Mouse (Mus musculus) embryonic facial prominence, embryonic 10.5 days (tissue): ENCODE measurements around the gene Cst8. TPM values are rescaled to one million over a fixed set of nuclear protein-coding genes. Genes with fewer than 3 reads are reported as not detected.
"Not testable (repeated sequence)": the region's sequence is repeated elsewhere in the genome, so short reads cannot be mapped to it uniquely, and the experiment has no call there.

Source experiments
- DNase-seq: peaks from one replicate; pipeline ENCODE4 v3.0.0-alpha.2; 2017; ENCODE audit warnings: low spot score
- H3K27ac ChIP-seq: fragments of 300-500 bp; sonication (generic); replicated peaks from 2 replicates; pipeline ENCODE4 v1.5.1; 2016; ENCODE audit warnings: mild to moderate bottlenecking
- H3K27me3 ChIP-seq: fragments of 300-500 bp; sonication (generic); replicated peaks from 2 replicates; pipeline ENCODE4 v1.6.1; 2016; ENCODE audit warnings: low read depth, mild to moderate bottlenecking; ENCODE audit not compliant: poor library complexity, severe bottlenecking
- H3K36me3 ChIP-seq: fragments of 300-500 bp; sonication (generic); replicated peaks from 2 replicates; pipeline ENCODE4 v1.6.1; 2016; ENCODE audit warnings: mild to moderate bottlenecking, moderate library complexity
- H3K4me1 ChIP-seq: fragments of 300-500 bp; sonication (generic); 2 replicates; pipeline ENCODE4 v1.6.1; 2016
- H3K4me3 ChIP-seq: fragments of 300-500 bp; sonication (generic); 2 replicates; pipeline ENCODE4 v1.5.1; 2016; ENCODE audit warnings: mild to moderate bottlenecking, moderate library complexity
- H3K9me3 ChIP-seq: fragments of 300-500 bp; sonication (generic); 2 replicates; pipeline ENCODE4 v1.6.1; 2016; ENCODE audit warnings: mild to moderate bottlenecking
- WGBS: fragments of 180-500 bp; shearing (Covaris S2); methylation state at CpG from one replicate; pipeline ENCODE4 v1.1.7; 2016; 5-methylcytosine and 5-hydroxymethylcytosine counted together
- polyA plus RNA-seq: library from polyadenylated mRNA; unstranded; fragments of >200 nt; fragmentation: Nextera tagmentation; extraction: Ambion mirVana; gene quantifications from 2 replicates; pipeline ENCODE4 v1.2.1, GENCODE M21; 2016

Gene Cst8
- polyA plus RNA-seq, result not detected in 2 replicates

GRCm38 (mm10) chr2:148798485-148798884 is at the start of gene Cst8:
Gene Cst8 (plus strand): TSS chr2:148798785.
- Histone ChIP-seq H3K9me3 (no peaks in the 10 kb centered on the region), H3K27ac (no peak within 1 kb of the TSS), H3K4me1 (no peaks in the 10 kb centered on the region), H3K27me3 (no peaks in the 10 kb centered on the region), H3K36me3 (no peaks in the 10 kb centered on the region), H3K4me3 (no peak within 1 kb of the TSS)
- no peak for DNase-seq
- WGBS, result 89% methylated on average over 1 of the region's 1 CpGs

GRCm38 (mm10) chr2:148750058-148750457 is 48.5 kb upstream of the Cst8 start, which contains the start of gene Cstl1:
Gene Cstl1 (plus strand): TSS chr2:148750358.
- no peak for DNase-seq
- 83% methylated on average over 1 of the region's 1 CpGs for WGBS
- no peak within 1 kb of the TSS for H3K27ac ChIP-seq
- H3K27me3 ChIP-seq, result no peaks in the 10 kb centered on the region
- H3K9me3 ChIP-seq, result no peaks in the 10 kb centered on the region
- no peaks in the 10 kb centered on the region for H3K4me1 ChIP-seq
- no peaks in the 10 kb centered on the region for H3K36me3 ChIP-seq
- no peak within 1 kb of the TSS for H3K4me3 ChIP-seq

- 18% methylated on average over 15 of the region's 15 CpGs for WGBS
- no peaks in the 10 kb centered on the region for H3K36me3 ChIP-seq
- H3K27ac ChIP-seq, result no peak overlapping the region
- DNase-seq, result peak; percentile 67
- H3K4me3 ChIP-seq, result peak overlapping the region; percentile 46
- no peaks in the 10 kb centered on the region for H3K27me3 ChIP-seq
- H3K4me1 ChIP-seq, result no peaks in the 10 kb centered on the region
- no peaks in the 10 kb centered on the region for H3K9me3 ChIP-seq
Measured at GRCm38 (mm10) chr2:148751893-148752813, 46.4 kb upstream of the Cst8 start.

- no peak overlapping the region for H3K4me3 ChIP-seq
- no peaks in the 10 kb centered on the region for H3K27me3 ChIP-seq
- H3K27ac ChIP-seq, result no peak overlapping the region
- 74% methylated on average over 1 of the region's 1 CpGs for WGBS
- H3K36me3 ChIP-seq, result no peaks in the 10 kb centered on the region
- no peak for DNase-seq
- no peaks in the 10 kb centered on the region for H3K9me3 ChIP-seq
- no peaks in the 10 kb centered on the region for H3K4me1 ChIP-seq
Measured at GRCm38 (mm10) chr2:148754310-148754846, 44.2 kb upstream of the Cst8 start.

- H3K27me3 ChIP-seq, result no peaks in the 10 kb centered on the region
- H3K4me1 ChIP-seq, result no peaks in the 10 kb centered on the region
- H3K4me3 ChIP-seq, result no peak overlapping the region
- DNase-seq, result no peak
- H3K9me3 ChIP-seq, result no peaks in the 10 kb centered on the region
- H3K36me3 ChIP-seq, result no peaks in the 10 kb centered on the region
- no peak overlapping the region for H3K27ac ChIP-seq
- WGBS, result 88% methylated on average over 1 of the region's 1 CpGs
Measured at GRCm38 (mm10) chr2:148763648-148764388, 34.8 kb upstream of the Cst8 start.

GRCm38 (mm10) chr2:148771397-148771796 is 27.2 kb upstream of the Cst8 start, which contains the start of gene Cst11:
Gene Cst11 (minus strand): TSS chr2:148771497.
- WGBS, result 85% methylated on average over 4 of the region's 4 CpGs
- not testable (repeated sequence) for H3K4me1 ChIP-seq, H3K36me3 ChIP-seq, H3K27me3 ChIP-seq, H3K27ac ChIP-seq, H3K4me3 ChIP-seq, DNase-seq, H3K9me3 ChIP-seq

- no peak for DNase-seq
- Histone ChIP-seq H3K4me3 (no peak within 1 kb of the TSS), H3K9me3 (no peaks in the 10 kb centered on the region), H3K36me3 (no peaks in the 10 kb centered on the region), H3K27ac (no peak within 1 kb of the TSS), H3K27me3 (no peaks in the 10 kb centered on the region), H3K4me1 (no peaks in the 10 kb centered on the region)
- WGBS, result 6% methylated on average over 1 of the region's 1 CpGs
Measured at GRCm38 (mm10) chr2:148781709-148782108, 16.9 kb upstream of the Cst8 start, which contains the start of gene 8030411F24Rik. Gene 8030411F24Rik (plus strand): TSS chr2:148782009.

- Histone ChIP-seq H3K36me3 (no peaks in the 10 kb centered on the region), H3K9me3 (no peaks in the 10 kb centered on the region), H3K4me3 (no peak within 1 kb of the TSS), H3K4me1 (no peaks in the 10 kb centered on the region), H3K27me3 (no peaks in the 10 kb centered on the region), H3K27ac (no peak within 1 kb of the TSS)
- 90% methylated on average over 6 of the region's 6 CpGs for WGBS
- DNase-seq, result no peak
Measured at GRCm38 (mm10) chr2:148789142-148789541, 9.4 kb upstream of the Cst8 start, which contains the start of gene Cst12. Gene Cst12 (plus strand): TSS chr2:148789361.

- Histone ChIP-seq H3K27me3 (no peaks in the 10 kb centered on the region), H3K36me3 (no peaks in the 10 kb centered on the region), H3K27ac (no peak overlapping the region), H3K4me1 (no peaks in the 10 kb centered on the region), H3K4me3 (no peak overlapping the region), H3K9me3 (no peaks in the 10 kb centered on the region)
- DNase-seq, result no peak
- 68% methylated on average over 3 of the region's 3 CpGs for WGBS
Measured at GRCm38 (mm10) chr2:148801491-148801921, 2.9 kb downstream of the Cst8 start.

GRCm38 (mm10) chr2:148806696-148807095 is 8.1 kb downstream of the Cst8 start:
- DNase-seq, result no peak
- Histone ChIP-seq H3K4me1 (no peaks in the 10 kb centered on the region), H3K27ac (no peak overlapping the region), H3K9me3 (no peaks in the 10 kb centered on the region), H3K36me3 (no peaks in the 10 kb centered on the region), H3K4me3 (no peak overlapping the region), H3K27me3 (no peaks in the 10 kb centered on the region)
- WGBS, result 81% methylated on average over 6 of the region's 6 CpGs

- no peaks in the 10 kb centered on the region for H3K4me1 ChIP-seq
Measured at GRCm38 (mm10) chr2:148819909-148820308, 21.3 kb downstream of the Cst8 start, which contains the start of gene Cst13. Gene Cst13 (plus strand): TSS chr2:148820081.

GRCm38 (mm10) chr2:148825986-148826385 is 27.4 kb downstream of the Cst8 start:
- H3K9me3 ChIP-seq, result no peaks in the 10 kb centered on the region
- H3K36me3 ChIP-seq, result no peaks in the 10 kb centered on the region
- no peak overlapping the region for H3K27ac ChIP-seq
- WGBS, result 71% methylated on average over 1 of the region's 1 CpGs
- H3K27me3 ChIP-seq, result no peaks in the 10 kb centered on the region
- no peak overlapping the region for H3K4me3 ChIP-seq
- H3K4me1 ChIP-seq, result no peaks in the 10 kb centered on the region
- DNase-seq, result no peak

More at GRCm38 (mm10) chr2:148819909-148820308, 21.3 kb downstream of the Cst8 start, which contains the start of gene Cst13:
- Histone ChIP-seq H3K9me3 (no peaks in the 10 kb centered on the region), H3K27ac (no peak within 1 kb of the TSS), H3K36me3 (no peaks in the 10 kb centered on the region), H3K4me3 (no peak within 1 kb of the TSS), H3K27me3 (no peaks in the 10 kb centered on the region)
- DNase-seq, result no peak
